Mouse (Mus musculus) ES-Bruce4 (cell line): Measurements from ENCODE around the gene Dbil5. TPM values are rescaled to one million over a fixed set of nuclear protein-coding genes. Genes with fewer than 3 reads are reported as not detected.

Experiments used
- H3K27ac ChIP-seq: 2 replicates; pipeline ENCODE4 v1.5.1; 2012; ENCODE audit warnings: low read length, inconsistent platforms; ENCODE audit not compliant: insufficient read depth
- H3K27me3 ChIP-seq: 2 replicates; pipeline ENCODE4 v1.6.1; 2012; ENCODE audit warnings: mild to moderate bottlenecking, low read length, inconsistent platforms; ENCODE audit not compliant: control insufficient read depth, poor library complexity, insufficient read depth, severe bottlenecking
- H3K36me3 ChIP-seq: 2 replicates; pipeline ENCODE4 v1.6.1; 2012; ENCODE audit warnings: inconsistent platforms, mild to moderate bottlenecking, low read length, moderate library complexity; ENCODE audit not compliant: control insufficient read depth, poor library complexity, insufficient read depth, severe bottlenecking
- H3K4me1 ChIP-seq: one replicate; pipeline ENCODE4 v1.8.1; 2011; ENCODE audit warnings: low read length; ENCODE audit not compliant: control insufficient read depth, insufficient read depth
- H3K4me3 ChIP-seq: 2 replicates; pipeline ENCODE4 v1.5.1; 2011; ENCODE audit warnings: low read depth, mild to moderate bottlenecking, low read length
- H3K9ac ChIP-seq: 2 replicates; pipeline ENCODE4 v1.6.1; 2012; ENCODE audit warnings: low read depth, mild to moderate bottlenecking, inconsistent platforms; ENCODE audit not compliant: poor library complexity, severe bottlenecking
- H3K9me3 ChIP-seq: replicated peaks from 2 replicates; pipeline ENCODE4 v1.6.1; 2012; ENCODE audit warnings: mild to moderate bottlenecking, low read length, inconsistent platforms; ENCODE audit not compliant: control insufficient read depth, poor library complexity, insufficient read depth, severe bottlenecking
- CTCF ChIP-seq: IDR thresholded peaks from one replicate; pipeline ENCODE4 v1.8.1; 2011; ENCODE audit warnings: low read depth, low read length
- EP300 ChIP-seq: IDR thresholded peaks from 2 replicates; pipeline ENCODE4 v1.6.1; 2011; ENCODE audit warnings: low read depth, low read length; ENCODE audit not compliant: insufficient read depth
- POLR2A ChIP-seq: IDR thresholded peaks from one replicate; pipeline ENCODE4 v1.8.1; 2011; ENCODE audit warnings: low read length; ENCODE audit not compliant: insufficient read depth
- polyA plus RNA-seq: library from polyadenylated mRNA; stranded (reverse); fragments of >200 nt; gene quantifications from 2 replicates; pipeline ENCODE4 v1.2.4, GENCODE M21; 2011; ENCODE audit warnings: low read depth; ENCODE audit not compliant: missing spikeins, insufficient read depth, insufficient read length

Dbil5 gene
- polyA plus RNA-seq, 1 experiment = not detected

DNA sequence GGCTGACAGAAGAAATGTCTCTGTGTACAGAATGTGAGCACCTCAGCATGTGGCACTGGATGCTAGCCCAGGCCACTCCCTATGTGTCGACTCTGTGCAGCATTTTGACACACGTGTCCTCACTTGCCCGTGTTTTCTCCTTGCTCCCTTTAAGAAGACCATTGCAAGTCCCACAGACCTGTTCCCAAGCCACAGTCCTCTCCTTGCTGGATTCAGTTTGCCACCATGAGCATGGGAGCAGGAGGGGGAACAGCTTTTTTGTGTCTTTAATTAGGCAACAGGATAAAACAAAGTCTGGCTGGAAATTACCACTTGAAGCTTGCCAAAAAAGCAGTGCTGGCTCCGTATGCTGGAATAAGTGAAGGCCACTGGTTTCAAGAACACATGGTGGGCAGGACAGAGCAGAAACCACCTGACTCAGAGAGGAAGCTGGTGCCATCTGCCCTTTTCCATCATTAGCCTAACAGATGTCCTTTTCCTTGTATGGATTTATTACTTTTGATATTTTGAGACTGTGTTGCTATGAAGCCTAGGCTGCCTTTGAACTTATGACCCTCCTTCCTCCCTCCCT is 38.1 kb downstream of the Dbil5 start:
- Histone ChIP-seq H3K4me1 (peaks cover under 1% of the 10 kb centered on the region), H3K27me3 (no peaks in the 10 kb centered on the region), H3K27ac (no peak overlapping the region), H3K9ac (no peak overlapping the region), H3K9me3 (no peaks in the 10 kb centered on the region), H3K36me3 (peaks cover 13% of the 10 kb centered on the region), H3K4me3 (no peak overlapping the region)
- TF ChIP-seq CTCF (no peak), POLR2A (no peak), EP300 (no peak)

DNA sequence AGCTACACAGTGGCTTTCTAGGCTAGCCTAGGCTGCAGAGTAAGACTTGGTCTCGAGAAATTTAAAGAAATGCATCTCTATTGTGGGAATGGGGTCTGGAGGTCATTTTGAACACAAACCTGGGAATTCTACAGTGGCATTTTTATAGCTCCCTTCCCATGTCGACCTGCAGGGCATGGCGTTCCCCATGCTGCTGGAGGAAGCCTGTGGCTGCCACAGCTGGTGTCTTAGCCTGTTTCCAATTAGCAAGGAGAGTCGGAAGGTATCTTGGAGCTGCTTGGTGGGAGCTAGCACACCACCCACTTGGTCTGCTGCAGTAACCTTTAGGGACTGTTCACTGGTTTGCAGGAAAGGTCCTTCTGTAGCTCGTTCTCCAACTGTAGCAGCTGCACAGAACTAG is 38.7 kb downstream of the Dbil5 start:
- H3K9ac ChIP-seq = no peak overlapping the region
- no peak overlapping the region for H3K27ac ChIP-seq
- H3K27me3 ChIP-seq = no peaks in the 10 kb centered on the region
- TF ChIP-seq EP300 (no peak), POLR2A (no peak), CTCF (no peak)
- no peak overlapping the region for H3K4me3 ChIP-seq
- peaks cover 15% of the 10 kb centered on the region for H3K36me3 ChIP-seq
- no peaks in the 10 kb centered on the region for H3K9me3 ChIP-seq
- H3K4me1 ChIP-seq = peaks cover 5% of the 10 kb centered on the region

DNA sequence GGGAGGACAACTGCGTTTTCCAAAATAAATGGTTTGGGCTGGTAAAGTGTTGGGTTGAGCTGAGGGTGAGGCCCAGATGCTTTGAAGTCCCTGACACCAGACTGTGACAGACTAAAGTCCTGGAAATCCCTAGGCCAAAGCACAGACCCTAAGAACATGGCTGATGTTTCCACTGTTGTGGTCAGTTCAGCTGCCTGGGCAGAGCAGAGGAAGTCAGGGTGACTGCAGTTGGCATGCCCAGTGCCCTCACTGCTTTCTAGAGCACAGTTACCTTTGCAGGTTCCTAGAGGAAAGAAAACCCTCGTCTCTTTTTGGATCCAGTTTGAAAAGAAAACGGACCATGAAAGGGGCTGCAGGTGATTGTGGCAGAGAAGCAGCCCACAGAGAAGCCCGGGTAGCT is 40.0 kb downstream of the Dbil5 start:
- no peaks in the 10 kb centered on the region for H3K27me3 ChIP-seq
- no peak overlapping the region for H3K4me3 ChIP-seq
- H3K4me1 ChIP-seq = peaks cover 7% of the 10 kb centered on the region
- TF ChIP-seq CTCF (no peak), EP300 (no peak), POLR2A (no peak)
- H3K27ac ChIP-seq = no peak overlapping the region
- H3K36me3 ChIP-seq = peaks cover 19% of the 10 kb centered on the region
- no peaks in the 10 kb centered on the region for H3K9me3 ChIP-seq
- H3K9ac ChIP-seq = no peak overlapping the region

DNA sequence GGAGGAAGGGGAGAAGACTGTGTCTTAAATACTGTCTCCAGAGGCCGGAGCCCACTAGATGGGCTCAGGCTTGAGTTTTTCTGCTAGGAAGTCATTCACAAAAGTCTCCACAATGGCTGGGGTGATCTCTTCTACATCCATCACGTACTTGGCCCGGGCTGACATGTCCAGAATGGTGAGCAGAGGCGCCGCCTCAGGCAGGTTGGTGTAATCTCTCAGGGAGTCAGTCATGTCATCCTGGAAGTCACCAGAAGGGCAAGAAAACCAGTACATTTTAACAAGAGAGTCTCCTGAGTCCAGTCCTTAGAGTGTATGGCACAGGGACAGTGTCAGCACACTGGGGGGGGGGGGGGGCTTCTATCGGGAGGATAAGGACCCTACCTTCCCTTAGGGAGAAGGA is 41.1 kb downstream of the Dbil5 start:
- H3K4me3 ChIP-seq = no peak overlapping the region
- no peak overlapping the region for H3K27ac ChIP-seq
- H3K4me1 ChIP-seq = peaks cover 7% of the 10 kb centered on the region
- H3K36me3 ChIP-seq = peaks cover 19% of the 10 kb centered on the region
- H3K27me3 ChIP-seq = no peaks in the 10 kb centered on the region
- no peaks in the 10 kb centered on the region for H3K9me3 ChIP-seq
- H3K9ac ChIP-seq = no peak overlapping the region
- TF ChIP-seq EP300 = no peak
- no peak for TF ChIP-seq CTCF
- TF ChIP-seq POLR2A = no peak

DNA sequence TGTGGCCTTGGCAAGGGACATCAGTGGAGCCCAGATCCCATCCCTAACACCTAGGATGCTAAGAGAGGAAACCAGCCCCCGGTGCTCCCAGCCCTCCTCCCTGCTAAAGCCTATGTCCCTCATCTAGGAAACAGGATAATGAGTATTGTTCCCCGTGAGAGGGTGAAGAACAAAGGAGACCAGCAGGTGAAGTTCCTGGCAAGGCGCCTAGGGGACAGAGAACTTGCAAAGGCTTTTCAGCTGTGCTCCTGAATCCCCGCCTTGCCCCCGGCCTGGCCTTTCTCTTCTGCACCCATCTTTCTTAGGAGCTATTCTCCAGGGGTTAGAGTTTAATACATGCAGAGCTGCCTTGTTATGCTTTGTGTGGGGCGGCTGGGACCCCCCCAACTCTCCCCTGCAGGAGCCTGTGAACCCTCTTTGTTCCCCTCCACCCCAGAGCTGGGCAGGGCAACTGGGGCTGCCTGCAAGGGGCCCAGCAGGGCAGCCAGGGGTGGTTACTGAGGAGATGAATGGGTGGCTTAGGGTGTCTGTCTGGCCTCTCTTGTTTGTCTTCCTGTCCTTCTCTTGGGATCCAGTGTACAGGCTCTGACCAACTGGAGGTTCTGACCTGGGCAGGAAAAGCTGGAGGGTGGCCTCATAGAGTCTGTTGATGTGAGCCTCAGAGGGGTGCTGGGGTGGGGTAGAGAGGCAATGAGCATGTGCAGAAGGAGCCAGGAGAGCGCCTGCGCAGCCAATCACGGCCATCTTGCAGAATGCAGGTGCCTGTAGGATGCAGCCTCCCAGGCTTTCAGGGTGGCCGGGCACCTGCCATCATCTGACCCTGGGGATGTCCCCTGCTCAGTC is 43.0 kb downstream of the Dbil5 start:
- no peaks in the 10 kb centered on the region for H3K27me3 ChIP-seq
- H3K27ac ChIP-seq = no peak overlapping the region
- TF ChIP-seq POLR2A (no peak), CTCF (no peak), EP300 (no peak)
- no peak overlapping the region for H3K9ac ChIP-seq
- peaks cover 7% of the 10 kb centered on the region for H3K4me1 ChIP-seq
- no peak overlapping the region for H3K4me3 ChIP-seq
- peaks cover 19% of the 10 kb centered on the region for H3K36me3 ChIP-seq
- H3K9me3 ChIP-seq = no peaks in the 10 kb centered on the region

- no peak overlapping the region for H3K4me3 ChIP-seq
- H3K4me1 ChIP-seq = peaks cover 7% of the 10 kb centered on the region
- H3K9ac ChIP-seq = no peak overlapping the region
- H3K27me3 ChIP-seq = no peaks in the 10 kb centered on the region
- H3K27ac ChIP-seq = no peak overlapping the region
- no peak for TF ChIP-seq CTCF
- TF ChIP-seq POLR2A = no peak
- no peak for TF ChIP-seq EP300
- H3K36me3 ChIP-seq = peaks cover 19% of the 10 kb centered on the region
- H3K9me3 ChIP-seq = no peaks in the 10 kb centered on the region
Observed at GRCm38 (mm10) chr11:76261224-76261623, 43.8 kb downstream of the Dbil5 start.
